Mouse (Mus musculus): Measurements from ENCODE around the gene Lrrc15.

The Lrrc15 gene

DNA sequence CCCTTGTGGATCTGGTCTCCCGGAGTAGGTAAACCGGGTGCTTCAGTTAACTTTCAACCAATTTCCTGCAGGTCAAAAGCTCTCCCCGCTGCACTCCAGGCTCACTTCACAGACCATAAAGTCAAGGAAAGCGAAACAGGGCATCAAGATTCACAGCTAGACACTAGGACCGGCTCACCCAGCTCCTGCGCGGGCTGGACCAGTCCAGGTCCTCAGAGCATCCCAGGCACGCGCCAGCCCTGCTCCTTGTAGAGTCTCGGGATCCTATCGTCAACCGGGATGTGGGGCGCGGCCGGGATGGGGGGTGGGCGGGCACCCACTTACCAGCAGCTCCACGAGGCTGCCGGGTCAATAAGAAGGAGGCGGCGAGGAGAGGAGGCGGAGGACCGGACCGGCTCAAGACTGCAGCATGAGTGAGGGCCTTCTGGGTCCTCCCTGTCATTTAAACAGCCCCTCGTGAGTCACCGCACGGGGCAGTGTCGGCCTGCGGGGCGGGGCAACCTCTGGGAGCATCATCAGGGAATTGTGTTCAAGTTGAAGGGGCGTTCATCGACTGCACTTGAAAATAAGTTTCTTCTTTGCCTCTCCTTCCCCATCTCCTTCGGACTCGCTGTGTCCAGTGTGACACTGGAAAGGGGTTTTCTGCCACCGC is at the start of gene Lrrc15:
TSS of gene Lrrc15 (minus strand) at position 413 of the 652 bp plus-strand sequence.
- peak; percentile 51 for DNase-seq (ENCODE audit: low spot score)

DNA sequence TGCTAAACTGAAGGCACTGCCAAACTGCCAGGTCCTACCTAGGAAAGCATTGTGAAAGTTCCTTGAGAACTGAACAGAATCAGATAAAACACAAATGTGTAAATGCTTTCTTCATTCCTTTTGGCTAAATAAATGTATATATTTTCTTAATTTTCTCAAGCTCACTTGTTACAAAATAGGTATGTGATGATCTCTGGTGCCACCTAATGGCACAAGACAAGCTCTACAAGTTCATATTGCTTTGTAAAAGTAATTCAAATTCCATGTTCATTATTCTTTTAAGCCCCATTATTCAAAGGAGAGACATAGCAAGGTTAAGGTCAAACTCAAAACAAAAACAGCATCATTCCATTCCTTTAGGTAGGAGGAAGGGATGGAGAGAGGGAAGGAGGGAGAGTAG is 31.2 kb upstream of the Lrrc15 start:
- no peak for DNase-seq (ENCODE audit: low spot score)

GRCm38 (mm10) chr16:30310647-30311046 is 27.6 kb upstream of the Lrrc15 start, which contains the start of gene Gp5:
Gene Gp5 (minus strand): TSS chr16:30310779.
- DNase-seq (ENCODE audit: low spot score), result no peak

DNA sequence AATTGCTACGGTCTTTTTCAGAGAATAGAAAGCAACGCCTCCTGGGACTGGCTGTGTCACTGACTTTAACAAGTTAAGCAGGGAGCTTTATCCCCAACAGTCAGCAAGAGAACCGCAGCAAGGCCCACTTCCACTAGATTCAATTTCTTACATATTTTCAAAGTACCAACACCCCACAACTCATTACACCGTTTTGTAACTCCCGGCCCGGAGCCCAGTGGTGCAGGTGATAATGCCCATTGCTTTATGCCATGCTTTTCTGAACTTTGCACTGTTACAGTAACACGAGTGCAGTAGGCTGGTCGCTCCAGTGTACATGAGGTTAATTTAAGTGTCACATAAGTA is 27.1 kb upstream of the Lrrc15 start:
- DNase-seq (ENCODE audit: low spot score), result no peak

DNA sequence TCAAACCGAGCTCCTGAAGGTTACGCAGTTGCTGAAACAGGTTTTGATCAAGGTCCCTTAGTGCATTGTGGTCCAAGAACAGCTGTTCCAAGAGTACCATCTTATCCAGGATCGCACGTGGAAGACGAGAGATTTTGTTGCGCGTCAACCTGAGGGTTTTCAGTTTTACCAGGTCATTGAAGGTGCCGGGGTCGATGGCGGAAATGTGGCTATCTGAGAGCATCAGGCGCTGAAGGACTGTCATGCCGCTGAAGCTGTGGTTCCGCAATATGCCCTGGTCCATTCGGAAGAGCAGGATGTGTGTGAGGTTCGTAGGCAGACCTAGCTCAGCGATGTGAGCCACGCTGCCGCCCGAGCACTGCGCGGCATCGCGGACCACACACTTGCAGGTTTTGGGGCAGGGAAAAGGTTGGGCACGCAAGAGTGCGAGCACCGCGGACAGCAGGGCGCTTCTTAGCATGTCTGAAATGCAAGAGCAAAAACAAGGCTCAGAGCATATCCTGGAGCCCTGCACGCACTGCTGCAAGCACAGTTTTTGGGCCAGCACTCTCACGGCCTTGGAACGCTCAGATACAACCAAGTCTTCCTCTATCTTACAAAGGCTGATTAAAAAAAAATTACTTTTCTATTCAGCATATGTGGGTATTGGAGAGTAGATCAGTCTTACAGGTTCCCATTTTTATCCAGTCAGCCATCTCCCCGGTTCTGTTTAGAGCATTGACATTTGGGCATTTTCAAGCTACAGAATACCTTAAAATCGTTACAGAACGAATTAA is 26.5 kb upstream of the Lrrc15 start:
- no peak for DNase-seq (ENCODE audit: low spot score)

GRCm38 (mm10) chr16:30308616-30309394 is 25.7 kb upstream of the Lrrc15 start:
- peak; percentile 49 for DNase-seq (ENCODE audit: low spot score)

DNA sequence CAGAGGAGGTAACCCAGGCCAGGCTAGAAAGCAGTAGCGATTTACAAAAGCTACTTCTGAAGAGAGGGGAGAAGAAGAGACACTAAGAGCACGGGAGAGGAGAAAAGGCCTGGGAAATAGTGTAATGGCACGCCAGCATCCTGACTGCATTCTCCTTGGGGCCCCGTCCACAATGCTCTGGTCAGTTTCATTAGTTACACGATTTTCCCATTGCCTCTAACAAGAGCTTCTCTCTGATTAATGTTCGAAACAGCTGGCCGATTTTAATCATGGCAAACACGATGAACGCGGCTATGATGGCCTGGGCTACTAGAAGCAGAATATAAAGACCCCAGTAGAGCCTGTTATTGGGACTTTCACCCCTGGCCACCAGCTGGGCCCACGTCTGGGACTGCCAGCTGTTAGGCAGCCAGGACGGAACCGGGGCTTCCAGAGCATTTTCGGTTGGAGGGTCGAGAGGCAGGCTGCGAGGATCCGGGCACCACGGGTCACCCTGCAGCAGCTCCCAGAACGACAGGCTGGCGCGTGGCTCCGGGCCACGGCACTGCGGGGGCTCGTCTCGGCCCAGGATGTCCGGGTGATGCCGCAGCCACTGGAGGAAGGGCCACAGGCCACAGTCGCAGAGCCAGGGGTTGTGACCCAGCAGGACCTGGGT is 25.0 kb upstream of the Lrrc15 start:
- DNase-seq (ENCODE audit: low spot score), result peak; percentile 49

DNA sequence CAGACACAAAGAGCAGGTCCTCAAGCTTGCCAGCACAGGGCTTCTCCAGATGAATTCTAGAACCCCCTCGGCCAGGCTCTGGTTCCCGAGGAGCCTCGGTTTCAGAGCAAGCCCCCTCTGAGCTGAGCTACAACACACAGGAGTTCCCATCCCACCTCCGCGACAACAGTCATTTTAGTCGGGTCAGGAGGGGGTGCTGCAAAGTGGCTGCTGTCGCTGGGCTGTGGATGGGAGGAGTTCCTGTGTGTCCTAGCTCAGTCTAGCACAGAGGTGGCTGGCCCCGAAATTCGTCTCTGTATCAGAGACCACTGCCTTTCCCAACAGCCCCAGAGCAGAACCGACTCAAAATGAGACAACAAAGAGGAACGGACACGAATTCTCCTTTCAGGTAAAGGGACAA is 24.2 kb upstream of the Lrrc15 start:
- no peak for DNase-seq (ENCODE audit: low spot score)

- DNase-seq (ENCODE audit: low spot score), result no peak
These were observed 23.0 kb upstream of the Lrrc15 start for GRCm38 (mm10) chr16:30306102-30306501.

DNA sequence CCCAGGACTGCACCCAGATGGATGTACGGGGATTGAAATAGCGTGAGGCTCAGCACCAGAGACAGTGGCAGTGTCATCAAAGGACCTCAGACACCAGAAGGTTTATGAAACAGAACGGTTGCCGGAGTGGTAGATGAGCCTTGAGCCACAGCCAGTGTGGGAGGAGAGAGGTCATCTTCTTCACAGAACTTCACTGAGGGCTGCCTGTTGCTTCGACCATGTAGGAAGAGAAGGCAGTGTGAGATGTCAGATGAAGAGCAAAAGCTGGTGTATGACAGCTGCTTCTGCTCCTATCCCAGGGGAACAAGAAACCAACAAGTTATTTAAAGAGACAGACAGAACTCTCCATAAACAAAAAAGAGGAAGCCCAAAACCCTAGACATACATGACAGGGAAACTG is 21.2 kb upstream of the Lrrc15 start:
- DNase-seq (ENCODE audit: low spot score), result no peak

- DNase-seq (ENCODE audit: low spot score), result no peak
These were observed 20.4 kb upstream of the Lrrc15 start for GRCm38 (mm10) chr16:30303411-30303810.

DNA sequence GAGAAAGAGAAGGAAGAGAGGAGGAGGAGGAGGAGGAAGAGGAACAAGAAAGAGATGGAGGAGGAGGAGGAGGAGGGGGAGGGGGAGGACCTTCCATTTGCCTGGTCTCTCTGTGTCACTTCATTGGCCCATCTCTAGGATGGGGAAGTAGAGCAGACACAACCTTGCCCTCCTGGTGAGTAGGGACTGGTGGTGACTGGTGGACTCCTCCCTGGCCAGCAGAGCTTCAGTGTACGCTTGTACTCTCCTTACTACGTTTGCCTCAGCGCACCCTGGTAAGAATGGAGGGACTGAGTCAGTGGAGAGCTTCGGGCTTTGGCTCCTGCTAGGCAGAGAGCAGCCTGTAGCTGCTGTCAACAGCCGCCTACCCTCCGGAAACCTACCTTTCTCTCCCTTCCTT is 19.6 kb upstream of the Lrrc15 start:
- DNase-seq (ENCODE audit: low spot score), result no peak

- DNase-seq (ENCODE audit: low spot score), result peak; percentile 28
These were observed 16.7 kb upstream of the Lrrc15 start for GRCm38 (mm10) chr16:30299711-30300277.

DNA sequence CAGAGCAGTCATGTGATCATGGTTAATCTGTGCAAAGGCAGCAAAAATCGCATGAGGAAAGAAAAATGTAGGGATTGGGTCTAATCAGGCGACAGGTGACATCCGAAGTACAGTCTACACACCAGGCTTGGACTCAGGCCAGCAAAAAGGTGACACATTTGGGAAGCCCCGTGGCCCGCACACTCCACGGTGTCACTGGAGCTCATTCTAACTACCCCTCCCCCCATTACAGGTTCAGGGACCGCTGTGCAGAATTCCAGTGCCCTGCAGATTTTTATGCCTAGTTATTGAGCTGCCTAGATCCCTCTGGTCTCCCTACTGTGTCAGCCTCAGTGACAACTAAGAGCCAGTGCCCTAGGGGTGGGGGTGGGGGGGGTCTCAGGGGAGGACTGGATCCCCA is 14.4 kb upstream of the Lrrc15 start:
- DNase-seq (ENCODE audit: low spot score), result peak; percentile 40

- DNase-seq (ENCODE audit: low spot score), result no peak
These were observed 13.7 kb upstream of the Lrrc15 start for GRCm38 (mm10) chr16:30296601-30297275.

DNA sequence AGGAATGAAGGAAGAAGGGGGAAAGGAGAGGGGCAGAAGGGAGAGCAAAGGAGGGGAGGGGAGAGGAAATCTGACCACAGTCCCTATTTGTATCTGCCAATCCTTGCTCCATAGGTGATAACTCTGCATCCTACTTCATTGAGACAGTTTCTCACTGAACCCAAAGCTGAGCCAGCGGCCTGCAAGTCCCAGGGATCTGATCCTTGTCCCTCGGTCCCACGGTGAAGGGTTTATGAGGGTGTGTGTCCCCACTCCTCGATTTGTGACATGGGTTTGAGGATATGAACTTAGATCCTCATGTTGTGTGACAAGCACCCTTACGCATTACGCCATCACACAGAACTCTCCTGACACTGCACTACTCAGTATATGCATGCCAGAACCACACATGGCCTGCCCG is 12.1 kb upstream of the Lrrc15 start:
- DNase-seq (ENCODE audit: low spot score), result no peak

DNA sequence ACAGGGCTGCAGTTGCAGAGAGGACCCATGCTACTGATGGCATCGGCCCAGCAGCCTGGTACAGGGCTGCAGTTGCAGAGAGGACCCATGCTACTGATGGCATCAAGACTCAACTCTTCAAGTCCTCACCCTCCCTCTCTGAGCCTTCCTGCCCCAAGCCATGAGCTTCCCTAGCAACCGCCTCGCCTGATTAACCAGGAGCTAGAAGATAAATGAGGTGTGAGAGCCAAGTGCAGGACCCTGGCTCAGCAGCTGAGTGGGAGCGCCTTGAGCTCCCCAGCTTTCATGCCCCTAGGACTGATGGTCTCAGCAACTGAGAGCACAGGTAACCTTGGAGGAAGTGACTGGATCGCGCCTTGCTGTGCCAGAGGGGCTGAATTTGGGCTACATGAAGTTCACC is 7.4 kb upstream of the Lrrc15 start:
- DNase-seq (ENCODE audit: low spot score), result no peak

GRCm38 (mm10) chr16:30285701-30286100 is 2.6 kb upstream of the Lrrc15 start:
- no peak for DNase-seq (ENCODE audit: low spot score)

DNA sequence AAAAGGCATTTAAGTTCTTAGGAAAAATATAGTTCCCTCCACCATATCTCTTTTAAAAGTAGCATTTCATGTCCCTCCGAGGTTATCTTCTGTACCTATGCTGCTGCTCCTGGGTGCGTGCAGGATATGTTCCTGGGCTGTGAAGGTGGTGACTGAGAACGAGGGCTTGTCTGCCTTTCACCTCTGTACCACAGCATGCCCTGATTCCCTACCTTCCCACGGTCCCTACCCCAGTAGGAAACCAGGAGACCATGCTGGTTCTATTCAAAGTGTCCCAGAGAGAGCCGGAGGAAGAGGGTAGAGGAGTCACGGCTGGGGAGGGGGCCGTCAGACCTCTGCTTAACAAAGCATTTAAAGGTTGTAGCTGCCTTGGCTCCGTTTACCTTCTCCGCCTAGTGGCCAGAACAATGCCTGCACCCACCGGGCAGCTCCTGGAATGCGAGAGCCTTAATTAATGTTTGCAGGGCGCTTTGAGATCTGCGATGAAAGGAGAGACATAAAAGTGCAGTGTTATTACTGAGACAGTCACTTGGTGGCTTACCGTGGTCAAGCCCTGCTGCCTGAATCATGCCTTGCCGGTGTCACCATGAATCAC is 784 bp upstream of the Lrrc15 start:
- DNase-seq (ENCODE audit: low spot score), result peak; percentile 59

DNA sequence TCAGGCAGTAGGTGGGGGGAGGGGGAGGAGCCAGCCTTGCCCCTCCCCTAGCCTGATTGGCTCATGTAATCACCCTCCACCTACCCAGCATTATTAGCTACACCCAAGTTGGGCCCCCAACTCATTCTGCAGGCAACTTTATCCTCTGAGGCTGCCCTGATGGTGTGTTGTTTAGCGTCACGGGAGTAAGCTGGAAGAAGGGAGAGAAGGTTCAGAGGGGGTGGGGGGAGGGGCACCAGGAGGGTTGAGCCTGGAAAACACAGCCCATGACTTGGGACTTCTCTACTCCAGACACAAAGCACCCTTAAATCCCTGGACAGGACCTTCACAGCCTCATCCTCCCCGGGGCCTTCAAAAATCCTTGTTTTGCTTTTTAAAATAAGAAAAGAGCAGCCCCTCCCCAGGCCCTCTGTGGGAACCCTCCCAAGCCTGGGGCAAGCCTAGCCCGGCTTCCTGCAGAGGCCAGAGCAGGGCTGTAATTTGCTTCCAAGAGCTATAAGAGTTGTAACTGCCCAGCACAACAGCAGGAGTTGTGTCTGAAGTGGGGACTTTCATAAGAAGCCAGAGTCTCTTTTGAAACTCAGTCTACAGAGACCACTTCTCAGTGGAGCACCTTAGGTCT is 2.3 kb downstream of the Lrrc15 start:
- no peak for DNase-seq (ENCODE audit: low spot score)

GRCm38 (mm10) chr16:30278406-30278805 is 4.7 kb downstream of the Lrrc15 start:
- DNase-seq (ENCODE audit: low spot score), result no peak

Data from testis, postnatal 10 days (tissue).